Mouse (Mus musculus) gastrocnemius, adult 2 months (tissue): ENCODE results near the gene Traf3ip3. TPM values are rescaled to one million over a fixed set of nuclear protein-coding genes. Genes with fewer than 3 reads are reported as not detected.

ENCODE experiments used
- DNase-seq: peaks from one replicate; pipeline ENCODE4 v3.0.0; 2022
- H3K27ac ChIP-seq: fragments of 200-600 bp; 2 replicates; pipeline ENCODE4 v1.8.1; 2022; ENCODE audit warnings: mild to moderate bottlenecking
- H3K4me3 ChIP-seq: fragments of 200-600 bp; 2 replicates; pipeline ENCODE4 v1.8.1; 2022; ENCODE audit warnings: mild to moderate bottlenecking, moderate library complexity
- CTCF ChIP-seq: fragments of 200-600 bp; IDR thresholded peaks from 2 replicates; pipeline ENCODE4 v1.8.1; 2022; ENCODE audit warnings: antibody characterized with exemption, mild to moderate bottlenecking, moderate library complexity
- intact Hi-C: fragments of 180-260 bp; cut with DNase I; formaldehyde crosslinking; loops from one replicate; pipeline ENCODE4 v1.15.1; 2025
- total RNA-seq, 2 experiments: library from RNA; stranded (reverse); gene quantifications; 2 replicates each; pipeline ENCODE4 v1.2.3; 2021

Gene Traf3ip3
- total RNA-seq, 2 experiments from 2014 or later = 0.48 to 1.2 TPM

DNA sequence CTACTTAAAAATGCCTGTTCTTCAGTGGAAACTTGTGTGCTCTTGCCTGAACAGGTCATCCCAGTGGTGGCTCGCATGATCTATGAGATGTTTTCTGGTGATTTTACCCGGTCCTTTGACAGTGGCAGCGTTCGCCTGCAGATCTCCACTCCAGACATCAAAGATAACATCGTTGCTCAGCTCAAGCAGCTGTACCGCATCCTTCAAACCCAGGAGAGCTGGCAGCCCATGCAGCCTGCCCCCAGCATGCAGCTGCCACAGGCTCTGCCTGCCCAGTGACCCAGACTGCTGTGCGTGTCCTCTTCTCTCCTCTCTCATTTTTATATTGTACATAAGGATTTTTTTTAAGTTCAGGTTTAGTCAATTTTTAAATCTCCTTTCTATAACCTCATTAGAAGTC is 32.3 kb downstream of the Traf3ip3 start:
- no peak for DNase-seq
- Histone ChIP-seq H3K4me3 (no peak overlapping the region), H3K27ac (no peak overlapping the region)
- no peak for TF ChIP-seq CTCF
- intact Hi-C loops = no loop called here

DNA sequence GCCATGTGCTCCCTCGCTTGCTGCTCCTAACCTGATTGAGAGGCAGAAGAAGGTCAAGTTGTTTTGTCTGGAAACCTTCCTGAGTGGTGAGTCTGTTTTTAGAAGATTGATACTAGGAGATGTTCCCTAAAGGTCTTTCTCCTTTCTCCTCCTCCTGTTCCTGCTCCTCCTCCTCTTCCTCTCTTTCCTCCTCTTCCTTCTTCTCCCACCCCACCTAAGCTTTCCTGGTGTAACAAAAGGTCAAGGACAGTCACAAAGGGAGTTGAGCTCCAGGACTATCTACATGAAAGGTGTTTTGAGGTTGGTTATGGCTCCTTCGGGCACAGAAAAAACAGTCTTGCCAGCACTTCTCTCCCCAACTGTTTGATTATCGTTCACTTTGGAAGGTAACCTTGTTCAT is 33.8 kb downstream of the Traf3ip3 start, which contains the start of gene A130010J15Rik:
Gene A130010J15Rik (plus strand): TSS at position 301 of the 400 bp plus-strand sequence.
- no peak within 1 kb of the TSS for H3K27ac ChIP-seq
- no peak for DNase-seq
- H3K4me3 ChIP-seq = no peak within 1 kb of the TSS
- intact Hi-C loops = no loop called here
- TF ChIP-seq CTCF = no peak

- Histone ChIP-seq H3K4me3 (peak overlapping the region; percentile 46), H3K27ac (no peak overlapping the region)
- peak; percentile 54 for DNase-seq
- no peak for TF ChIP-seq CTCF
- intact Hi-C loops = no loop called here
These were observed 41.0 kb downstream of the Traf3ip3 start for GRCm38 (mm10) chr1:193160317-193161032.

- DNase-seq = no peak
- TF ChIP-seq CTCF = no peak
- Histone ChIP-seq H3K4me3 (no peak overlapping the region), H3K27ac (no peak overlapping the region)
- intact Hi-C loops = no loop called here
These were observed 41.9 kb downstream of the Traf3ip3 start for GRCm38 (mm10) chr1:193159613-193160012.

GRCm38 (mm10) chr1:193159163-193159562 is 42.3 kb downstream of the Traf3ip3 start:
- Histone ChIP-seq H3K4me3 (no peak overlapping the region), H3K27ac (no peak overlapping the region)
- no peak for TF ChIP-seq CTCF
- DNase-seq = no peak
- intact Hi-C loops = no loop called here

- no peak overlapping the region for H3K27ac ChIP-seq
- TF ChIP-seq CTCF = no peak
- intact Hi-C loops = no loop called here
- DNase-seq = no peak
- peak overlapping the region; percentile 37 for H3K4me3 ChIP-seq
These were observed 44.4 kb downstream of the Traf3ip3 start for GRCm38 (mm10) chr1:193157111-193157492.

DNA sequence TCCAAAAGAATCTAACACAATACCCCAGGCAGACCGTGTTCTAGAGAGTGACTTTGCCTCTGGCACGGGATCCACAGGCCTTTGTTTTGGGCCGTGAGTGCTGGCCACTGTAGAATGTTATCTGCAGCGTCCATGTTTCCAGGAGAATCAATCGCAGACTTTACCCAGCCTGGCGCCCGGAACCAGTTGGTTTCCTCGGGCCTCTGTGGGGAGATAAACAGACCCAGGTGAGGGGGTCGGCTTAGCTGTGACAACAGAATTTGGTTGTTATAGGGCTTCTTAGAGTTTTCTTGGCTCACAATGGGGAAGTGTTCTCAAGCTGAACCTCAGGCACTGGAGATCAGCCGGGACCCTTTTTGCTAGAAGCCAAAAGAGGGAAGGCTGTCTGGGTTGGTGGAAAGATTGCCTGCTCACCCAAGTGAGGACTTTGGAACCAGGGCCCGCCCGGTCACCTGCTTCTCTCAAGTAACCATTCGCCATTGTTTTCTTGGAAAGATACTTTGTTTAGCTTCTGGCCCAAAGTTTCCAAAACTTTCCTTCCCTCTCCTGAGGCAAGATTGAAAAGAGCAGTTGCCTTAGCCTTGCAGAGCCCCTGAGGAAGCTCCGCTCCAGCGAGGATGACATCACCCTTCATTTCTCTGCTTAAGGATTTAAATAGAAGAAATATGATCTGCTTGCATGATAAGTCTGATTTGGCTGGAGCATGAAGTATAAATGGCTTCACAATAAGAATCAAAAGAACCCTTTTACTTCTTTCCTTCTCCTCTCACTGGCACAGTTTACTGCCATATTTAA is 45.0 kb downstream of the Traf3ip3 start:
- H3K4me3 ChIP-seq = peak overlapping the region; percentile 37
- intact Hi-C loops = no loop called here
- H3K27ac ChIP-seq = no peak overlapping the region; the same call in 1 of the 2 replicates
- DNase-seq = no peak
- no peak for TF ChIP-seq CTCF

GRCm38 (mm10) chr1:193153561-193153960 is 47.9 kb downstream of the Traf3ip3 start:
- intact Hi-C loops = no loop called here
- peak overlapping the region; percentile 60 for H3K4me3 ChIP-seq
- TF ChIP-seq CTCF = no peak
- H3K27ac ChIP-seq = no peak overlapping the region
- DNase-seq = no peak

- peak within 1 kb of the TSS; percentile 60 for H3K4me3 ChIP-seq
- no peak within 1 kb of the TSS for H3K27ac ChIP-seq
- intact Hi-C loops = no loop called here
- DNase-seq = peak; percentile 52
- no peak for TF ChIP-seq CTCF
These were observed 48.6 kb downstream of the Traf3ip3 start, which contains the start of gene Irf6 for GRCm38 (mm10) chr1:193152872-193153271. TSS of gene Irf6 (plus strand) at chr1:193153111.

DNA sequence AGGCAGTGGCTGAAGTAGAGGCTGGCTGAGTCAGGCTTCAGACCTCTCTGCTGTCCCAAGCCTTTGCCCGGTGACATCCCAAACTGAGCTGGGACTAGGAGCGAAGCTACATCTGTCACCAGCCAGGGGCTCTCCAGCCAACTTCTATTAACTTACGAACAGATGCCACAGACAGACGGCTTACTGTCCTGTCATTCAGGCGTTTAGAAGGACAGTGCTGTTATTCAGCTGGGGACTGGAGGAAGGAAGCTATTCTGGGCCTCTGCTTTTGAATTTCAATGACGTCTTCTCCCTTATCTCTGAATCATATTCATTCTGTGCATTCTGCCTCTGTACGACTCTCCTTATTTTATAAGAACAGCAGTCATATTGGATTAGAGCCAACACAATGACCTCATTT is 50.4 kb downstream of the Traf3ip3 start:
- TF ChIP-seq CTCF = no peak
- no peak for DNase-seq
- no peak overlapping the region for H3K27ac ChIP-seq
- no peak overlapping the region for H3K4me3 ChIP-seq
- intact Hi-C loops = no loop called here

DNA sequence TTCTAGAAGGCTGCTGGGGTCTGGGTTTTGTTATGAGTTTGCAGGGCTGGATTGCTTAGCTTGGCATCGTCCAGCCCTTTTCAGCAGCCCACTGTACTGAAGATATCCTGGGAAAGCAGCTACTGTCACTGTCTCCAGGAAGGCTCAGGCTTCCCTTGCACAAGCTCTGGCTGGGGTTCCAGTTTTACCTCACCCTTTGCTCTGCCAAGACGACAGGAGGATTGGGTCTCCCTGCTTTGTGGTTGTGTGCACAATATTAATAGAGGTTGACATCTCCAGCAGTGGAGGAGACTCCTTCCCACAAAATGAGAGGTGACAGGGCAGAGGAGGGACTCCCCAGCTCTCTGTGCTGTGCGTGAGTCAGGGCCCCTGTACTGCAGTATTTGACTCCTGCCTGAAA is 52.3 kb downstream of the Traf3ip3 start:
- DNase-seq = no peak
- intact Hi-C loops = no loop called here
- H3K4me3 ChIP-seq = no peak overlapping the region
- no peak overlapping the region for H3K27ac ChIP-seq
- TF ChIP-seq CTCF = no peak

- TF ChIP-seq CTCF = no peak
- no peak for DNase-seq
- no peak overlapping the region for H3K27ac ChIP-seq
- intact Hi-C loops = no loop called here
- no peak overlapping the region for H3K4me3 ChIP-seq
These were observed 55.1 kb downstream of the Traf3ip3 start for GRCm38 (mm10) chr1:193146416-193146815.

GRCm38 (mm10) chr1:193145101-193145500 is 56.4 kb downstream of the Traf3ip3 start:
- DNase-seq = no peak
- TF ChIP-seq CTCF = no peak
- Histone ChIP-seq H3K27ac (no peak overlapping the region), H3K4me3 (no peak overlapping the region)
- intact Hi-C loops = no loop called here
